Mouse (Mus musculus): ENCODE results near the gene Smco3.
"Not testable (repeated sequence)": the region's sequence is repeated elsewhere in the genome, so short reads cannot be mapped to it uniquely, and the experiment has no call there.

Smco3 gene

DNA sequence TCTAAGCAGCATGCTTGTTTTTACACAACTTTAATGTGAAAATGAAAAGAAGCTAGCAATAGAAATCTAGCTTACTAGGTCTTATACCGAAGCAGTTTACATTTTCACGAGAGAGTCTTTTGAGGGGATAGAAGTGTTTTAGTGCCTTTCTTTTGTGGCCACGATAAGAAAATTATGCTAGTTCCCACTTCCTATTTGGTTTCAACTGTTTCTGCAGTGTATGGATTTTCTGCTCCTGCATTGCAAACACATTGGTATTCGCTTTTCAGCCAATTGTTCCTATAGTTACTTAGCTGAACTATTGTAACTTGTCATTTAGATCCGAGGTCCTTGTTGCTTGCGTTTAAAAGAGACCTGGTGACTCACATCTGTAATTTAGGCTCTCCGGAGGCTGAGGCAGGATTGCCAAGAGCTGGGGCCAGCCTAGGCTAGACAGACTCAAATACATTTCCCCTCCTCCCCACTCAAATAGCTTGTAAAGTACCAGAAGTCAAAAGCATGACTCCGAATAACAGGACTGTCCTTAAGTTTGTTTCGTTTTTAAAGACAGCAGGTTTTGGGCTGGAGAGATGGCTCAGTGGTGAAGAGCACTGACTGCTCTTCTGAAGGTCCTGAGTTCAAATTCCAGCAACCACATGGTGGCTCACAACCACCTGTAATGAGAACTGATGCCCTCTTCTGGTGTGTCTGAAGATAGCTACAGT, 30.4 kb downstream of the Smco3 start:
- no peak for DNase-seq (ENCODE audit: low spot score)

DNA sequence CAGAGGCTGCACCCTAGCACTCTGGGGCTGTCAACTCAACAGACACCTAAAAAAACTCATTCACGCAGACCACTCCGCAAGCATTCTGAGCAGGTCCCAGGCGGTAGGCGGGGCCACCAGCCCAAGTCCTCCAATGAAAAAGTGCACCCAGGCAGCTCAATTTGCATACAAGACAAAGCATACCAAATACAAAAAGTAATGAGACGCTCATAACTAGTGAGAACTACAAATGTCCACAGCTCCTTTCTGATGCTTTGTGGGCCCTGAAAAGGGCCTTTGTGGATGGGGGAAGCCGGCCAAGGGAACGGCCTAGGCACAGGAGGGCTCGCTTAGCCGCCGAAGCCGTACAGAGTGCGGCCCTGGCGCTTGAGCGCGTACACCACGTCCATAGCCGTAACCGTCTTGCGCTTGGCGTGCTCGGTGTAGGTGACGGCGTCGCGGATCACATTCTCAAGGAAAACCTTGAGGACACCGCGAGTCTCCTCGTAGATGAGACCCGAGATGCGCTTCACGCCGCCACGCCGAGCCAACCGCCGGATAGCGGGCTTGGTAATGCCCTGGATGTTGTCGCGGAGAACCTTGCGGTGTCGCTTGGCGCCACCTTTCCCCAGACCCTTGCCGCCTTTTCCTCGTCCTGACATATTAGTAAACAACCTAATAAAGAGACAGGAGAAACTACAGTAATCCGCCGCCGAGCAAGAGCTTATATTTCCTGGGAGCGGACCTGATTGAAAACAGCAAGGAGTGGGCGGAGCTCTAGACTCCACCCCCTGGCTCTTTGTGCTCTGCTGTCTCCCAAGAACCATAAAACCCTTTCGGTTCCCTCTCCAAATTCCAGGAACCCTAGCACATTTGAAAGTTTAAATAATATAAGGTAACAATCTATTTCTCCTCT, 31.3 kb downstream of the Smco3 start, which contains the start of gene Hist4h4:
Gene Hist4h4 (minus strand): TSS at position 677 of the 895 bp plus-strand sequence.
- DNase-seq (ENCODE audit: low spot score), result peak; percentile 100

DNA sequence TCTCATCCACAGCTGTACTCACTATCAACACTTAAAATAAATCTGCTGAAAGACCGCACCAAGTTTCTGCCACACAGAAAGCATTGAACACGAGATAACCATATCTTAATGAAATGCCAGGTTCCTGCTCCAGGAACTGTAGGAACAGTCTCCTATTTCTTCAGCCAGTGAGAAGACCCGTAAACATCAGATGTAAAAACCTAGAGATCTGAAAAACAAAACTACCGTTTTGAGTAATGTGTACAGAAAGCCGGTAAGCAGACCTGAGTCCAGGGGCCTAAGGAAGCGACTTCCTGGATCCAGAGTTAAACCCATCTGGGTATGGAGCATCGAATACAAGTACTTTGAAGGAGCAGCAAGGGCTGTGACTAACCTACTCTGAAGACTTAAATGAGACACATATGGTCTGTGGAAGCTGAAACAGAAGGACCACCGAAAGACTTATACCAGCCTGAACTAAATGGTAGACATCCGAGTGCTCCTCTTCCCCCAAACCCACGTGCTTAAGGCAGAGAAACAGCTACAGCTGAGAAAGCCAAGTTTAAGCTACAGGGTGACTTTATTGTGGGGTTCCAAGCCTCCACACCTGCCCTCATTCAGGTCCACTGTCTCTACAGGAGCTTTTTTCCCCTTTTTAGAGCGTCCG, 32.0 kb downstream of the Smco3 start:
- no peak for DNase-seq (ENCODE audit: low spot score)

DNA sequence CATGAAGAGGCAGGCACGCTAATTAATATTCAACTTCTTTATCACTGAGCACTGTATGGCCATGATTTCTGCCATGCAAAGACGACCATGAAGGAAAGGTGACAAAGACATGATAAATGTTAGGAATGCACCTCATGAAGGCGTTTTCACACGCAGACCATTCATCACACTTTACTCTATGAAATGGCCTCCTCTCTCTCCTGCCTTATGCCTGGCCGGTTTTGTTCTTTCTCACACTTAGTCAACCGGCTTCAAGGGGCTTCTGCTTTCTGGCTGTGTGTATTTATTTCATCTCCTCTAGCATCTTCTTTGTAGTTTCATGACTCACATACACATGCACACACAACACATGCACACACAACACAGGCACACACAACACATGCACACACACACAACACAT, 34.0 kb downstream of the Smco3 start:
- DNase-seq (ENCODE audit: low spot score), result no peak

DNA sequence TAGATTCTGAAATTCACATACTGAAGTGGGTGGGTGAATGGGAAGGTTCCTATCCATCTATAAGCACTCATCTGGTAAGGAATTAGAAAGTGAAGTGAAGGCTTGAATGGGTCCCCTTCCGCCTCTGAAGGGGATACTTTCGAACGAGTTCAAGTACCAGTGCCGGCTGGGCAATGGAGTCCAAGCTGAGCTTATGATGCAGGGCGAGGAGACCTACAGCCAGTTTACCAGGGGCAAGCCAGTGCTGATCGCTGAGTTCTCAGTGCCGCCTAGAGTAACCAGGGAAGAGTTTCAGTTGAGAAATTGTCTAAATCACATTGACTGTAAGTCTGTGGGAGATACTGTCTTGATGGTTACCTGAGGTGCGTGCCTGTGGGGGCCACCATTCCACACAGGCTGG, 34.5 kb downstream of the Smco3 start:
- no peak for DNase-seq (ENCODE audit: low spot score)

DNA sequence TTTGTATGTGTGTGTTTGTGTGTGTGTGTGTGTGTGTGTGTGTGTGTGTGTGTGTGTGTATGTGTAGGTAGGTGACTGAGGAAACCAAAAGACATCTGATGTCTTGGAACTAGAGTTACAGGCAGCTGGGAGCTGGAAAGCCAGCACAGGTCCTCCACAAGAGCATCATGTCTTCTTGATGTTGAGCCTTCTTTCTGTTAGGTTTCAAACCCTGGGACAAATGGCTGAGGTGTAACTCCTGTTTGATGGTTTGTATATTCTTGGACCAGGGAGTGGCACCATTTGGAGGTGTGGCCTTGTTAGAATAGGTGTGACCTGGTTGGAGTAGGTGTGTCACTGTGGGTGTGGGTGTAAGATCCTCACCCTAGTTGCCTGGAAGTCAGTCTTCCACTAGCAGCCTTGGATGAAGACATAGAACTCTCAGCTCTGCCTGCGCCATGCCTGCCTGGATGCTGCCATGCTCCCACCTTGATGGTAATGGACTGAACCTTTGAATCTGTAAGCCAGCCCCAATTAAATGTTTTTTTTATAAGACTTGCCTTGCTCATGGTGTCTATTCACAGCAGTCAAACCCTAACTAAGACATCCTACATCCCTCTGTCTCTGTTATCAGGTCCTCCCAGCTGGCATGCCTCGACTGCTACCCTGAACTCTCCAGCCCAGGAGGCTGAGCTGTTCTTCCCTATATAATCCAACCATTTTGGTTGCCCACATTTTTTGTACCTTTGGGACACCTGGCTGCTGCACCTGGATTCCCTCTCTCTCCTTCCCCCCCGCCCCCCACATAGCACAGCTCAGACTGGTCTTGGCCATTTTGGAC, 37.2 kb downstream of the Smco3 start:
- DNase-seq (ENCODE audit: low spot score), result not testable (repeated sequence)

DNA sequence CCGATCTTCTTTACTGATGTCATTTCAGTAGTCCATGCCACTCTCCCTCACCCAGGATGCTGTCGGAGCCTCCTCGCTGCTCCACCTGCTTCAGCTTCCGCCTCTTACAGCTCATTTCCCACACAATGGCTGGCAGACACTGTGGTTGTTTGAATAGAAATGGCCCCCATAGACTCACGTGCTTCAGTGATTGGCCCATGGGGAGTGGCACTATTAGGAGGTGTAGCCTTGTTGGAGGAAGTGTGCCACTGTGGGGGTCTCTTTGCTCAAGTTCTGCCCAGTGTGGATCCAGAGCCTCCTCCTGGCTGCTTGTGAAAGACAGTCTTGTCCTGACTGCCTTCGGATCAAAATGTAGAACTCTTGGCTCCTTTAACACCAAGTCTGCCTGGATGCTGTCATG, 39.4 kb downstream of the Smco3 start:
- no peak for DNase-seq (ENCODE audit: low spot score)

DNA sequence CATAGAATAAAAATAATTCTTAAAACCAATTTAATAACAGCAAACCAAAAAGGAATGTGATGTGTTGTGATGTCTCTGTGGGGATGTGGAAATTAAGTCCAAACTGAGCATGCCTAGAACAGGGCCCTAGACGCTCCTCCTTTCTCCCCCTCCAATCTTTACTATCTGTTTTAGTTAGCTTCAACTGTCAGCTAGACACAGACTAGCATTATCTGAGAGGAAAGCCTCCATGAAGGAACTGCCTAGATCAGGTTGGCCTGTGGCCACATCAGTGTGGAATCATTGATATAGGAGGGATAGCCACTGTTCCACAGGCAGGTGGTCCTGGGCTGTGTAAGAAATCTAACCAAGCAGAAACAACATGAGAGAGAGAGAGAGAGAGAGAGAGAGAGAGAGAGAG, 40.1 kb downstream of the Smco3 start:
- DNase-seq (ENCODE audit: low spot score), result no peak

DNA sequence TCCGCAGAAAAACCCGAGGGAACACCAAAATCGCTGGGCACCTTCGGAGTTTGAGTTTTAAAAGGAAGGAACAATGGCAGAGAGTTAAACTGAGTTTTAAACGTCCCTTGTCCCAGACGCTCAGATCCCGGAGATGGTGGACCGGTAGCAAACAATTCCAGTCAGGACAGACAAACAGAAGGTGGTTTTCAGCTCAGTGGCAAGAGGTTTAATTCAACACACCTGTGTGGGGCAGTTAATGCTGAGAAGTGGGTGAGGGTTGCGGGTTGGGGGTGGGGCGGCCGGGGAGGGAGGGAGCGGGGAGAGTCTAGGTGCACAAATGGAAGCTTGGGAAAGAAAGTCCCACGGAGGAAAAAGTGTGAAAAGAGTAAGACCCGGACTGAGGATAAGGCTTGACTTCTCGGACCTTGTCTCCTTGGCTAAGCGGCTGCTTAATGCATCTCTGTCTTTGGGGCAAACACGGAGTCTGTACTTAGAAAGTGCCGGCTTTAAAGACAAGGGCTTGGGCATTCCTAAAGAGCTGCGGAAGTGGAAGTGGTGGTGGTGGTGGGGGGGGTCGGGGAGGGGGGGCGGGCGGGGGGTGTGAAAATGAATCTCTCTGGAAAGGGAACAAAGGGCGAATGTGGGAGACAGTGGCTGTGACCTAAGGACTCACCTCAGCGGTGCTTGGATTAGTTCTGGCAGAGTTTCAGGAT, 41.3 kb downstream of the Smco3 start:
- no peak for DNase-seq (ENCODE audit: low spot score)

DNA sequence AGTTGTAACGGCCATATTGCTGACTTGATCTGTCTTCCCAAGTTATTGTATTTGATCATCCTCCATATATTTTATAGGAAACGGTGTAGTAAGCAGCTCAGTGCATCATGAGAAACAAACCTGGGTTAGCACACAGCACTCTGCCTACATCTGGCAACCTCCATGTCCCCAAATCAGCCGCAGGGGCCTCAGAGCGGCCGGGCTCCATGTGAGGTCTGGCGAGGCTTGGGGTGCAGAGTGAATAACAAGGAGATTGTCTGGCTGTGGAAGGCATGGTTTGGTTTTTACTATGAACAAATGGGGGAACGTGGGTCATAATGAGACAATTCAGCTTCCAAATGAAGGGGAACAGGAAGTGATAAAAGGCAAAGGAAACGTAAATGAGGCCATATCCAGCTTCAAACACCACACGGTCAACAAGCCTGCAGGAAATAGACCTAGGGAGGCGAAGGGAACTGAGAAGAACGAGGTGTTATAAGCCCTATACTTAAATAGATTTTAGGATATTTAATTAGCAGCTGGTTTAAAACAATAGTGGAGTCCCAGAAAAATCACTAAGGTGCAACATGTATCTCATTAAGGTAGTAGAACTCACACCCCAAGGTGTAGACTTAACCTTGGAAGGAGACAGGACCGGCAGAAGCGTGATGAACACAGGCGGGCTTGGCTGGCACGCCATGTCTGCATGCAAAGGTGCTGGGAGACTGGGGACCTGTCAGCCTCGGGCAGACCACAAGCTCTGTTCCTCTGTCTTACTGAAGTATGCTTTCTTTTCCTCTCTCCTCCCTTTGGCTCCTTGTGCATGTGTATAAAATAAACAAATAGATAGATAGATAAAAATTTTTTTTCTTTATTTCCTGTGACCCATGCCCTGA, 42.1 kb downstream of the Smco3 start:
- no peak for DNase-seq (ENCODE audit: low spot score)

DNA sequence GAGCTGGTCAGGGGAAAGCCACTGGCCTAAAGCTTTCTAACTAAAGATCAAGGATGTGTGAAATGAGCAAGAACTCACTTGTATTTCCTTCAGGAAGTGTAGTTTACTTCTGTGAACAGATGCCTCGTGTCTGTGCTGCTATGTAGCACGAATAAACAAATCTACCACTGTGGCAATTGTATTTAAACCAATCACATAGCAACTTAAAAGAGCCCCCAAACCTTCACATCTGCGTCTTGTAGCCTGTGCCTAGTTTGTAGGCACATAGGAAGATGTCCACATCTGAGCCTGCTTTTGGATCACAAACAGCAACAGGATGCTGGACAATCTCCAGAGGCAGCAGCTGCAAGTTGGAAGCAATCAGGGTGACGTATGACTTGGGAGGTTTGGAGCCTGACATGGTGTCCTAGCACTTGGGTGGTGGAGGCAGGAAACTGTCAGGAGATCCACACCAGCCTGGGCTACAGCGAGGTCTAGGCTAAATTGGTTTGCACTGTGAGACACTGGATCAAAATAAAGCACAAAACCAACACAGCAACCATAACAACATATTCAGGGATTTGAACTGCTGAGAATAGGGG, 45.8 kb downstream of the Smco3 start:
- no peak for DNase-seq (ENCODE audit: low spot score)

DNA sequence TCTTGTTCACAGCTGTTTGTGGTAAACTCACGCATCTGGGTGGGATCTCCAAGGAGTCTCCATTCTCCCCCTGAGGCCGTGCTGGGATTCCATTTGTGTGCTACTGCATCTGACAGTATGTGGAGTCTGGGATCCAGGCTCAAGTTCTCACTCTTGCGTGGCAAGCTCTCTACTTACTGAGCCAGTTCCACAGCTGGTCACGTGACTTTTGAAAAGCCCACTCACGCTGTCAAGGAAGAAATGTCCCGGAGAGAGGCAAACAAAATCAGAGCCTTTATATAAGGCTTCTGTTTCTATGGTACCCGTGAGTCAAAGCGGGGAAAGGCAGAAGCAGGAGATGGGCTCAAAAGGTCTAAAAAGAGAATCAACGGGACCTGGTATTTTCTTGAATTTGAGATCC, 52.5 kb downstream of the Smco3 start:
- no peak for DNase-seq (ENCODE audit: low spot score)

DNA sequence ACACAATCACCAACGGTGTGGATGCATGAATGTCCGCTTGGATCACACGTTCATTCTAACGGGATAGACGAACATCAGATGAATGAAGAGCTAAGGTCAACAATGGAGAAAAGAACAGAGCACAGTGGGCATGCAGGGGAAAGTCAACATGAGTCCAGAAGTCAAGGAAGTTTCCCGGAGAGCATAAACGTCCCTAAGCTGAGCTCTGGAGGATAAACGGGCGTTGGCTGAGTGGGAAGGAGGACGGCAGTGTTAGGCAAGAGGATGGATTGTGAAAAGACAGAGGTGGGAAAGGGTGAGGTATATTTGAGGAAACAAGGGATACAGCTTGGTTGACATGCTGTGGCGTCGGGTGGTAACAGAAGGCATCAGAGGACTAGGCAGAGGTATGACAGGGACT, 53.1 kb downstream of the Smco3 start:
- DNase-seq (ENCODE audit: low spot score), result no peak

DNA sequence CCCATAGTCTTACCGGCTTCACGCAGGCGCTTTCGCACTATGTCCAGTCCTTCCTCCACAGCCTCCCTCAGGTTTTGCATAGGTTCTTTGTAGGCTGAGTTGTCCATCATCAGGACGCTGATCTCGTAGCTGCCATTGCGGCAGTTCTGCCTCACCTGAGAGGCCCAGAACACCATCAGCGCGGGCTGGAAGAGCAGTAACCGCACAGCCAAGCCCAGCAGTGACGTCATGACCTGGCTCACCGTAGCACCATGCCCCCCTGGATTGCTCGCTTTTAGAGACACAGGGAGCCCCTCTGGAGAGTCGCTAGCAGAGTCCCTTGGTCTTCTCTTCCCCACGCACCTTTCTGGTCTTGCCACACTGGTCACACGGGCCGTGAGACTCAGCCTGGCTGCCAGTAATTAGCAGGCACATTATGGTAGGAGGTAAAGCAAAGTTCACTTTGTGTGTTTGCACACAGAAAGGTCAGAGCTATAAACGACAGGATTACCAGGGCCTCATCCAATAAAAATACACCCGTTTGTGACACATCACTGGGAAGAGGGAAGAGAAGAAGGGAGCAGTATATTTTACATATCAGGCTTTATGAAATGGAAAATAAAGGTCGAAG, 53.8 kb downstream of the Smco3 start, which contains the start of gene Gucy2c:
Gene Gucy2c (minus strand): TSS at position 389 of the 610 bp plus-strand sequence.
- no peak for DNase-seq (ENCODE audit: low spot score)

All from ovary, postnatal 14 days (tissue).